Mouse (Mus musculus) kidney, adult 2 months (tissue): Measurements from ENCODE around the gene Tmco3.

ENCODE experiments used
- CTCF ChIP-seq: fragments of 200-500 bp; conservative IDR thresholded peaks from 2 replicates; pipeline ENCODE4 v1.5.1; 2011; ENCODE audit warnings: low read depth, mild to moderate bottlenecking, control low read depth, low read length, moderate library complexity, mixed read lengths; ENCODE audit not compliant: insufficient read depth, insufficient read length
- POLR2A ChIP-seq: fragments of 200-500 bp; IDR thresholded peaks from one replicate; pipeline ENCODE4 v1.6.1; 2011; ENCODE audit warnings: low read depth, low read length, control low read depth

GRCm38 (mm10) chr8:13338901-13339645, 51.1 kb downstream of the Tmco3 start:
- TF ChIP-seq CTCF (no peak), POLR2A (no peak)
